Mouse (Mus musculus): ENCODE measurements at regions not wholly inside any gene's neighbourhood (a gene's known extent, or its start where the extent isn't known, plus 50 kb on each side); places are given as distances from the start of the nearest gene placed in this dataset.

GRCm38 (mm10) chr13:57286168-57286567, 390.4 kb upstream of the Trpc7 start:
- no peak for DNase-seq (ENCODE audit: low spot score in 2 of 2)

GRCm38 (mm10) chr13:57282816-57283215, 387.0 kb upstream of the Trpc7 start:
- no peak for DNase-seq (ENCODE audit: low spot score in 2 of 2)

DNA sequence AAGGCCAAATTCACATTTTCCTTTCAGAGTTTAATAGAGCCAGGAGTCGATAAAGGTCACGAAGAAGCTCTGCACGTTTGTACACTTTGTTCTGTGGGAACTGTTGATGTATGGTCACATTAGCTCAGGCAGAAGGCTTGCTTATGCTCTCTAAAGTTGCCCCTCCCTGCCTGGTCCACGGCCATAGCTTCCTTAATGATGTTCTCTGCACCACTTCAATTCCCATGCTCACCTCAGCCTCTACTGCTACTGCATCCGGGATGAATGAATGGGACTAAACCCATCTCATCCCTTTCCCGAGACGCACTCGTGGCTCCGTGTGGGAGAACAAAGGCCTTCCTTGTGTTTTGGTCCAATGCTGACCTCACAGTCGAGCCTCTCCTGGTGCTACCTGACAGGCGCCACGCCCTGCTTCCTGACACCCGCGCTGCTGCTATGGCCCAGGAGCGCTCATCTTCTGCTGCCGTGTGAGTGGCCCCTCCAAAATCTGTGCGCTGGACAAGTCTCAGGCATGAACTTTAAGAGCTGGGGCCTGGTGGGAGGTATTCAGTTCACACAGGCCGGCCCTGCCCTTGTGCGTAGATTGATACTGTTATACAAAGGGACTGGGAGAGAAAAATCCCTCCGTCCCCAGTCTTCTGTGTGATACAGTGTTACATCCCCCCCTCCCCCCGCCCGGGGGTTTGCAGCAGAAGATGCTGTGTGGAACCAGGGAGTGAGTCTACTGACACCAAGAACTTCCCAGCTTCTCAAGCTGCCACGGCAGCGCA, 386.3 kb upstream of the Trpc7 start:
- no peak for DNase-seq (ENCODE audit: low spot score in 2 of 2)

DNA sequence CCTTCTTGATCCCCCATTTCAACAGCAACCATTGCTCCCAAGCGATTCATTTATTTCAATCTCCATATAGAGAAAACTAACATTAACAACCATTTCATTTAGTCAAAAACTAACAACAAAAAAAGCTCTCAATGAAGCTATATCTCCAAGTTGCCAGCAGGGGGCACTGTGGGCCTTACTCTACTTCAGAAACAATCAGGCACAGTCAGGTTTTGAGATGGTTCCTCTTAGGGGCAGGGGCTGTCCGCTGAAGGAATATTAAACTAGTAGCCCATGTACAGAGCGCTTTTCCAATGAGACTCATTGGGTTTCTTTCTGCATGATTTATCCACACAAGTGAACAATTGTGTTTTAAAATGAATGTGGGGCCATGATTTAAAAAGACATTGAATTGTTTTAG, 385.7 kb upstream of the Trpc7 start:
- DNase-seq (ENCODE audit: low spot score in 2 of 2), result no peak

DNA sequence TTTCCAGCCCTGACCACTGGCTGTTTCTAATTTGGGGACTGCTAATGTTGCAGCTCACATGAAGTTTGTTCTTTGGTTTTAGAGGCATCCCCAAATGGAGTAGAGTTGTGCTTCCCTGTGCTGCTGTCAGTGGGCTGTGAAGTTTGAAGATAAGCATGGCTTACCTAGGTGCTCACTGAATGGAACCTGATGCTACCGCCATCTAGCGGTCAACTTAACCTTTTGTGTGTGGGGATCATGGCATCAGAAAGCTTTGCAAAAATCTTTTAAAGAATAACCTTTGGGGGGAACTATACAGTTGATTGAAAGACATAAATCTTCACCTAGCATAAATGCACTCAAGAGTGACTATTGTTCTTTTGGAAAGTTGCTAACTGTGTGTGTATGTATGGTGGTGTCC, 382.8 kb upstream of the Trpc7 start:
- DNase-seq (ENCODE audit: low spot score in 2 of 2), result no peak

DNA sequence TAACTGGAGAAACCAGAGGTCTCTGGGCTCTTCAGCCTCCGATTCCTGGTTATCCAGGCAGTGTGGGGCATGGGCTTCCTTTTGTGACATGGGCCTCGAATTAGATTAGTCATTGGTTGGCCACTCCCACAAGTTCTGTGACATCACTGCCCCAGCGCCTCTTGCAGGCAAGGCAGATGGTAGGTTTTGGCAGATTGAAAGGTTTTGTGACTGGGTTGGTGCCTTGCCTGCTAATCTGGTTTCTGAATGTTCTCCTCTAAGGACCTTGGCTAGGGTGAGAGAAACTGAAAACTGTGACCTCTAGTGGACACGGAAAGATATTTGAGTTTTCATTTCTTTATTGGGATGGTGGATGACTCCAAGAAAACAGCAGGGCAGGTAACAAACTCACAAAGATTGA, 381.3 kb upstream of the Trpc7 start:
- DNase-seq (ENCODE audit: low spot score in 2 of 2), result no peak

- no peak for DNase-seq (ENCODE audit: low spot score in 2 of 2)
These were observed 380.1 kb upstream of the Trpc7 start for GRCm38 (mm10) chr13:57275871-57276270.

- no peak for DNase-seq (ENCODE audit: low spot score in 2 of 2)
These were observed 377.8 kb upstream of the Trpc7 start for GRCm38 (mm10) chr13:57273593-57273992.

DNA sequence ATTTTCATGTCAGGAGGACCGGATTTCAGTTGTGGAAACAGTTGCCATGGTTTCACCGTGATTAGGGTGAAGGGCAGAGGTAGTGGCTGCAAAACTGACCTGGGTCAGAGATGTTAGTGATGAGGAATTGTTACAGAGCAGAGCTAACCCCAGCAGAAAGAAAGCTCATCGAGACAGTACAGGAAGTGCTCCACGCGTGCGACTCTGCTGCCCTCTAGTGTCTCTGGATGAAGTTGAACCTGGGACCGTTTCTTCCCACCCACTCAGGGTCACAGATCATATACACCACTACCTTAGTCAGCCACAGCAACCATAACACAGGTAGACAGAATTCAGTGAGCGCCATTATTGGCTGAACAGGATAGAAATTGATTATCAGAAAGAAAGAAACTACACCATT, 373.8 kb upstream of the Trpc7 start:
- no peak for DNase-seq (ENCODE audit: low spot score in 2 of 2)

- DNase-seq (ENCODE audit: low spot score in 2 of 2), result peak; percentile 3 to 4
These were observed 364.1 kb upstream of the Trpc7 start for GRCm38 (mm10) chr13:57259920-57260319.

- DNase-seq (ENCODE audit: low spot score in 2 of 2), result no peak
These were observed 363.7 kb upstream of the Trpc7 start for GRCm38 (mm10) chr13:57259474-57259873.

DNA sequence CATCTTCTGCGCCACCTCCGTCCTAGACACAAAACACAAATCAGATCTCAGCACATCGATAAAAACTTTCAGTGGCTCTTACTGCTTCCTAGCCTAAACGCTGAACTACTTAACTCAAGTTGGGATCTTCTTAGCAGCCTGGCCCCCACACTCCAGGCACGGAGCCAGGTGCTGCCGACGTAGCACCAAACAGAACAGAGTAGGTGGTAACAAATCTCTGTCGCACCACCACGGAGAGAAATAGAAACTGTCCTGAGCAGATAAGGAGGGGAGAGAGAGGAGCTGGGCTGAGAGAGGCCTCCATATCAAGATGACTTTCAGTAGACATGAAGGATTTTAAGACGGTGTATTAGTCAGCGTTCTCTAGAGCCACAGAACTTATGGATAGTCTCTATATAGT, 360.1 kb upstream of the Trpc7 start:
- DNase-seq (ENCODE audit: low spot score in 2 of 2), result no peak

DNA sequence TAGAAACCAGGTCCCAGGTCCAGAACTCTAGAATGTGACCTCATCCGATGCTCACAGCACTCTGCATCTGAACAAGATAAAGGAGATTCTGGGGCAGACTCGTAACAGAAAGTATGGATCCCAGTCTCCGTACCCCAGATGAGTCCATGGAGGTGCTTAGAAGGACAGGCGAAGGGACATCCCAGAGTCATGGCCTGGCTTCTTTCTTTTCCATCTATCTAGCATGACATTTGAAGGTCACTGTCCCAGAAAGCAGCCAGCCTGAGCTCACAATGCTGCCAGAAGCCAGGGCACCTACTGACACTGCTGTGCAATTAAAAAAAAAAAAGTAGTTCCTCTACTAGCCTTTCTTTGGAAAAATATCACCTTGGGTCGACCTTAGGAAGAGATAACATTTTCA, 354.1 kb upstream of the Trpc7 start:
- DNase-seq (ENCODE audit: low spot score in 2 of 2), result no peak

GRCm38 (mm10) chr13:57249401-57249800, 353.6 kb upstream of the Trpc7 start:
- DNase-seq (ENCODE audit: low spot score in 2 of 2), result no peak

DNA sequence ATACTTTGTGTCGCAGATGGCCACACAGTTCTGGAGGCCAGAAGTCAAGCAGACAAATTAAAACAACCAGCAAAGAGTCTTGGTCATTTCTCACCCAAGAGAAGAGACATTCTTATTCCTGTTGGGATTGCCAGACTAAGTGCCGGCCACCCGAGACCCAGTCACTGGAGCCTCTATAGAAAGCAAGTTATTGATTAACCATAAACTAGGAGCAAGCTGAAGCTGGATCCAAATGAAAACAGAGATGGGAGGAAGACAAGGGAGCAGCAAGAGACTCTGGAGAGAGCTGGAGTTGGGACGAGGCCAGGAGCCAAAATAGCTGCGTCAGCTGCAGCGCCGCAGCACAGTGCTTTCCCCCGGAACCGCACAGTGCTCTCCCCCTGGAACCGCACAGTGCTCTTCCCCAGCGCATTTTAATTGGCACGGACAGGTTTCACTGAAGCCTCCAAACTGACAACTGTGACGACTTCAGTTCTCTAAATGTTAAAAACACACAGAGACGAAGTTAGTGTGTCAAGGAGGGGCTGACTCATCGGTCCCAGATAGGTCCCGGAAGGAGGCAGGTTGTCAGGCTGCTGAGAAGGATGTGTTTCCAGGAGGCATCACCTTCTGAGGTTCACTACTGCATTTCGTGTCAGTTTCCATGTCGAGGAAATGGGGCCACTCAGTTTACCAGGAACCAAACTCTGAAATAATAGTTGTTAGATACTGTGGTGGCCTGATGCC, 350.6 kb upstream of the Trpc7 start:
- DNase-seq (ENCODE audit: low spot score in 2 of 2), result no peak

DNA sequence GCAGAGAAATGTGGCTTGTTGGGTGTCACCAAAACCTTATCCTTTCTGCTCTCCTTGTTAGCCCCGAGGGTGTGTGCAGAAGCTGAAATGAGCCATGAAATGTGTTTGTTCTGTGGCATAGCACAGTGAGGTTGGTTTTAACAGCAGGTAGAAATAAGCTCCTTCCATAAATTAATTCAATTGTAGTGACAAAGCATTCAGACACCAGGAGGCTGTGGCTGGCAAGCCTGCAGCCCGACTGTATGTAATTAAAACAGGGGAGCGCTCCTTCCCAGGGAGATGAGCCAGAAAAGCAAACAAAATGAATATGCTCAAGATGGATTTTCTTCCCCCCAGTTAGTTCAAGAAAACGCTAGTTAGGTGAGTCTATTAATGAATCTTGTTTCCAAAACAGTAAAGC, 341.1 kb upstream of the Trpc7 start:
- no peak for DNase-seq (ENCODE audit: low spot score in 2 of 2)

DNA sequence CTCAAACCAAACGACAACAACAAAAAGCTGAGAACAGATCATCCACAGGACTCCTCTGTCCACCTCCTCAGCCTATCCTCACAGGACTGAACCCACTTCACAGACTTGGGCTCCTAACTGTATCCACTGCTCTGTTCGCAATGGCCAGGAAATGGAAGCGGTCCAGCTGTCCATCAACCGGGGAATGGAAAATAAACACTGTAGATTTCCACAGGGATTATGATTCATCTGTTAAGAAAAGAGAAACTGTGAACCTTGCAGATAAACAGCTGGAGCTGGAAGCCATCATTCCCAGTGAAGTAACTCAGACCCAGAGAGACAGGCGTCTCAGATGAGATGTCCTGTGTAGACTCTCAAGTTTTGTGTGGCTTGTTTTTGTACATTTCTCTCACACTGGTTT, 340.4 kb upstream of the Trpc7 start:
- DNase-seq (ENCODE audit: low spot score in 2 of 2), result no peak

GRCm38 (mm10) chr13:57232906-57233305, 337.1 kb upstream of the Trpc7 start:
- DNase-seq (ENCODE audit: low spot score in 2 of 2), result no peak

- DNase-seq (ENCODE audit: low spot score in 2 of 2), result no peak
These were observed 335.9 kb upstream of the Trpc7 start for GRCm38 (mm10) chr13:57231666-57232065.

DNA sequence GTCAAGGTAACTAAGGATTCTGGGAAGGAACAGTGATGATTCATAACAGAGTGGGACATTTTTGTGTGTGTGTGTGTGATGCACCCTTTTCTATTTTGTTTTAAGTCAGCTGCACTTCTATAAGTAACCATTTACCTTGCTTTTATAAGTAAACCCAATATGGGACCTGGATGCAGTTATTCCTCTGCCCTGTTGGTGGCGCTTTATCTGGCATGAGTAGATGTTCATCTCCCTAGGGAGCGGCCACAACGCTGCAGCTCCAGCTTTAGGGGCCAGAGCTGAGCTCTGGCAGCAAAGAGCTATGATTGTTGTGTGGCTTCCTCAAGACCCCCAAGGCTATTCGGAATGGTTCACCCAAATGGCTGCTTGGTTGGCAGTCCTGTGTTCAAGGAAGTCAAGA, 334.5 kb upstream of the Trpc7 start:
- DNase-seq (ENCODE audit: low spot score in 2 of 2), result no peak

- no peak for DNase-seq (ENCODE audit: low spot score in 2 of 2)
These were observed 325.3 kb upstream of the Trpc7 start for GRCm38 (mm10) chr13:57221092-57221491.

DNA sequence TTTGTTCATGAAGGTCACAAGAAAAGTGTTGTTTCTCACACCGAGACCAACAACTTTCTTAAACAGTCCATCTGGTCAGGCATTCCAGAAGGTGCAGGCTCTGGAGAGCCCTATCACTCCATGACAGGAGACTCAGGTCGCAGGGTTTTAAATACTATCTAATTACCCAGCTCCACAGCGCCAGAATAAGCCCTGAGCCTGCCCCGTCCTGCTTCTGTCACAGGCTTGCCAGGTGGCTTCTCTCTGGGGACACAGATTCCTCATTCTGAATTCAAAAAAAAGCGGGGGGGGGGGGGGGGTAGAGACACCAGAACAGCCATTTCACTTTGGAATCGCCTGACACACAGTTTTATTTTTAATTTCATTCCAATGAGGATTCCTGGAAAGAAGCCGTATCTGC, 320.4 kb upstream of the Trpc7 start:
- DNase-seq (ENCODE audit: low spot score in 2 of 2), result no peak

- DNase-seq (ENCODE audit: low spot score in 2 of 2), result no peak
These were observed 316.5 kb upstream of the Trpc7 start for GRCm38 (mm10) chr13:57212251-57212650.
